Mouse (Mus musculus): ENCODE data around the gene Cnot6. TPM values are rescaled to one million over a fixed set of nuclear protein-coding genes. Genes with fewer than 3 reads are reported as not detected.

Cnot6 gene
- polyA plus RNA-seq (2012; rRNA removed): 24.4 and 27.4 TPM in 2 replicates

GRCm38 (mm10) chr11:49712555-49713335 lies at the start of gene Cnot6:
Gene Cnot6 (minus strand): TSS chr11:49712723.
- H3K27ac ChIP-seq (ENCODE audit: insufficient read depth, low read length): peak within 1 kb of the TSS; percentile 93
- TF ChIP-seq POLR2A (IDR thresholded peaks at IDR 0.05; ENCODE audit: extremely low read depth, insufficient read depth, low read length): peak; percentile 22; the same call in 1 of the 2 replicates
- no peak for TF ChIP-seq CTCF (IDR thresholded peaks at IDR 0.05; ENCODE audit: extremely low read depth, insufficient read depth, low read length)
- H3K4me3 ChIP-seq (ENCODE audit: insufficient read depth, low read length): peak within 1 kb of the TSS; percentile 89
- H3K4me1 ChIP-seq (ENCODE audit: control insufficient read depth, insufficient read depth, low read length): peaks cover 1% of the 10 kb centered on the region; the same call in 1 of the 2 replicates

- TF ChIP-seq CTCF (IDR thresholded peaks at IDR 0.05; ENCODE audit: extremely low read depth, insufficient read depth, low read length): no peak
- no peaks in the 10 kb centered on the region for H3K4me1 ChIP-seq (ENCODE audit: control insufficient read depth, insufficient read depth, low read length)
- no peak overlapping the region for H3K4me3 ChIP-seq (ENCODE audit: insufficient read depth, low read length)
- H3K27ac ChIP-seq (ENCODE audit: insufficient read depth, low read length): no peak overlapping the region
Measured at GRCm38 (mm10) chr11:49761130-49761529, 48.6 kb upstream of the Cnot6 start.

GRCm38 (mm10) chr11:49758096-49758495 lies 45.6 kb upstream of the Cnot6 start:
- TF ChIP-seq CTCF (IDR thresholded peaks at IDR 0.05; ENCODE audit: extremely low read depth, insufficient read depth, low read length) (no peak), POLR2A (IDR thresholded peaks at IDR 0.05; ENCODE audit: extremely low read depth, insufficient read depth, low read length) (no peak)
- H3K4me3 ChIP-seq (ENCODE audit: insufficient read depth, low read length): no peak overlapping the region
- H3K27ac ChIP-seq (ENCODE audit: insufficient read depth, low read length): no peak overlapping the region
- no peaks in the 10 kb centered on the region for H3K4me1 ChIP-seq (ENCODE audit: control insufficient read depth, insufficient read depth, low read length)

GRCm38 (mm10) chr11:49754958-49755665 lies 42.6 kb upstream of the Cnot6 start:
- H3K4me1 ChIP-seq (ENCODE audit: control insufficient read depth, insufficient read depth, low read length): no peaks in the 10 kb centered on the region
- TF ChIP-seq POLR2A (IDR thresholded peaks at IDR 0.05; ENCODE audit: extremely low read depth, insufficient read depth, low read length) (no peak), CTCF (IDR thresholded peaks at IDR 0.05; ENCODE audit: extremely low read depth, insufficient read depth, low read length) (no peak)
- no peak overlapping the region for H3K4me3 ChIP-seq (ENCODE audit: insufficient read depth, low read length)
- H3K27ac ChIP-seq (ENCODE audit: insufficient read depth, low read length): no peak overlapping the region

- H3K4me1 ChIP-seq (ENCODE audit: control insufficient read depth, insufficient read depth, low read length): no peaks in the 10 kb centered on the region
- no peak overlapping the region for H3K27ac ChIP-seq (ENCODE audit: insufficient read depth, low read length)
- no peak overlapping the region for H3K4me3 ChIP-seq (ENCODE audit: insufficient read depth, low read length)
- no peak for TF ChIP-seq POLR2A (IDR thresholded peaks at IDR 0.05; ENCODE audit: extremely low read depth, insufficient read depth, low read length)
- TF ChIP-seq CTCF (IDR thresholded peaks at IDR 0.05; ENCODE audit: extremely low read depth, insufficient read depth, low read length): no peak
Measured at GRCm38 (mm10) chr11:49746756-49747155, 34.2 kb upstream of the Cnot6 start.

GRCm38 (mm10) chr11:49745839-49746238 lies 33.3 kb upstream of the Cnot6 start:
- H3K4me1 ChIP-seq (ENCODE audit: control insufficient read depth, insufficient read depth, low read length): no peaks in the 10 kb centered on the region
- no peak overlapping the region for H3K27ac ChIP-seq (ENCODE audit: insufficient read depth, low read length)
- H3K4me3 ChIP-seq (ENCODE audit: insufficient read depth, low read length): no peak overlapping the region
- TF ChIP-seq POLR2A (IDR thresholded peaks at IDR 0.05; ENCODE audit: extremely low read depth, insufficient read depth, low read length) (no peak), CTCF (IDR thresholded peaks at IDR 0.05; ENCODE audit: extremely low read depth, insufficient read depth, low read length) (no peak)

GRCm38 (mm10) chr11:49744981-49745380 lies 32.5 kb upstream of the Cnot6 start:
- no peak overlapping the region for H3K4me3 ChIP-seq (ENCODE audit: insufficient read depth, low read length)
- no peak overlapping the region for H3K27ac ChIP-seq (ENCODE audit: insufficient read depth, low read length)
- no peaks in the 10 kb centered on the region for H3K4me1 ChIP-seq (ENCODE audit: control insufficient read depth, insufficient read depth, low read length)
- no peak for TF ChIP-seq POLR2A (IDR thresholded peaks at IDR 0.05; ENCODE audit: extremely low read depth, insufficient read depth, low read length)
- TF ChIP-seq CTCF (IDR thresholded peaks at IDR 0.05; ENCODE audit: extremely low read depth, insufficient read depth, low read length): no peak

- Histone ChIP-seq H3K27ac (ENCODE audit: insufficient read depth, low read length) (no peak overlapping the region), H3K4me3 (ENCODE audit: insufficient read depth, low read length) (no peak overlapping the region), H3K4me1 (ENCODE audit: control insufficient read depth, insufficient read depth, low read length) (no peaks in the 10 kb centered on the region)
- no peak for TF ChIP-seq POLR2A (IDR thresholded peaks at IDR 0.05; ENCODE audit: extremely low read depth, insufficient read depth, low read length)
- no peak for TF ChIP-seq CTCF (IDR thresholded peaks at IDR 0.05; ENCODE audit: extremely low read depth, insufficient read depth, low read length)
Measured at GRCm38 (mm10) chr11:49743634-49744033, 31.1 kb upstream of the Cnot6 start.

- Histone ChIP-seq H3K27ac (ENCODE audit: insufficient read depth, low read length) (no peak overlapping the region), H3K4me1 (ENCODE audit: control insufficient read depth, insufficient read depth, low read length) (no peaks in the 10 kb centered on the region), H3K4me3 (ENCODE audit: insufficient read depth, low read length) (no peak overlapping the region)
- TF ChIP-seq CTCF (IDR thresholded peaks at IDR 0.05; ENCODE audit: extremely low read depth, insufficient read depth, low read length) (no peak), POLR2A (IDR thresholded peaks at IDR 0.05; ENCODE audit: extremely low read depth, insufficient read depth, low read length) (no peak)
Measured at GRCm38 (mm10) chr11:49742248-49742647, 29.7 kb upstream of the Cnot6 start.

GRCm38 (mm10) chr11:49739776-49740175 lies 27.3 kb upstream of the Cnot6 start:
- H3K27ac ChIP-seq (ENCODE audit: insufficient read depth, low read length): no peak overlapping the region
- TF ChIP-seq POLR2A (IDR thresholded peaks at IDR 0.05; ENCODE audit: extremely low read depth, insufficient read depth, low read length) (no peak), CTCF (IDR thresholded peaks at IDR 0.05; ENCODE audit: extremely low read depth, insufficient read depth, low read length) (no peak)
- no peak overlapping the region for H3K4me3 ChIP-seq (ENCODE audit: insufficient read depth, low read length)
- no peaks in the 10 kb centered on the region for H3K4me1 ChIP-seq (ENCODE audit: control insufficient read depth, insufficient read depth, low read length)
